Mouse (Mus musculus) layer of hippocampus, adult 6 months (tissue): ENCODE data around the gene Tspan31. TPM values are rescaled to one million over a fixed set of nuclear protein-coding genes. Genes with fewer than 3 reads are reported as not detected.

ENCODE experiments used
- long read RNA-seq, 2 experiments: library from polyadenylated mRNA; unstranded; transcript quantifications; one replicate each; pipeline ENCODE4 v2.0.0; 2019 to 2020
- polyA plus RNA-seq: library from polyadenylated mRNA; unstranded; fragments of <200 nt; fragmentation: Nextera tagmentation; gene quantifications from 2 replicates; pipeline ENCODE4 v1.2.3, GENCODE M21; 2021

The Tspan31 gene
- polyA plus RNA-seq = 50.4 and 58.3 TPM in 2 replicates
- long read RNA-seq, experiment 1, transcript Tspan31-201 (6 exons, 1,556 nt) = major isoform, 81 of 97 reads
- long read RNA-seq, experiment 1, partial matches to known transcripts = 4 of 97 reads
- long read RNA-seq, experiment 1, other reads (novel, unspliced or antisense) = 12 of 97 reads
- long read RNA-seq, experiment 2, transcript Tspan31-201 (6 exons, 1,556 nt) = major isoform, 315 of 369 reads
- long read RNA-seq, experiment 2, partial matches to known transcripts = 6 of 369 reads
- long read RNA-seq, experiment 2, other reads (novel, unspliced or antisense) = 47 of 369 reads

GRCm38 (mm10) chr10:127070190-127071121 lies at the start of gene Tspan31:
Gene Tspan31 (minus strand): TSS chr10:127070264.

GRCm38 (mm10) chr10:127075080-127075479 lies 5.0 kb upstream of the Tspan31 start, which contains the start of gene Agap2:
Gene Agap2 (plus strand): TSS chr10:127075284.

GRCm38 (mm10) chr10:127063239-127063872 lies 6.7 kb downstream of the Tspan31 start, which contains the start of gene Cdk4:
Gene Cdk4 (plus strand): TSS chr10:127063534.

GRCm38 (mm10) chr10:127059968-127060916 lies 9.8 kb downstream of the Tspan31 start, which contains the start of gene March9:
Gene March9 (minus strand): TSS chr10:127060184.

GRCm38 (mm10) chr10:127047954-127048353 lies 22.1 kb downstream of the Tspan31 start, which contains the start of gene Cyp27b1:
Gene Cyp27b1 (plus strand): TSS chr10:127048250.

GRCm38 (mm10) chr10:127041274-127041766 lies 28.7 kb downstream of the Tspan31 start, which contains the start of the genes Mettl1 and Eef1akmt3:
Gene Mettl1 (plus strand): TSS chr10:127041414.
Gene Eef1akmt3 (minus strand): TSS chr10:127041513.

GRCm38 (mm10) chr10:127030336-127031296 lies 39.4 kb downstream of the Tspan31 start, which contains the start of gene Tsfm:
Gene Tsfm (minus strand): TSS chr10:127030840.

Other genes with a start within 250 kb of the Tspan31 start
- gene Atp23, start 168.9 kb downstream of the Tspan31 start, polyA plus RNA-seq = 21.6 and 24.2 TPM in 2 replicates
- 11.9 and 12.5 TPM in 2 replicates for gene Ctdsp2, start 91.5 kb downstream of the Tspan31 start, polyA plus RNA-seq
- 0.04 and 0.10 TPM in 2 replicates for gene Avil, start 69.6 kb downstream of the Tspan31 start, polyA plus RNA-seq
- gene Tsfm, start 39.4 kb downstream of the Tspan31 start, polyA plus RNA-seq = 53.7 and 58.3 TPM in 2 replicates
- gene Mettl1, start 28.9 kb downstream of the Tspan31 start, polyA plus RNA-seq = 7.8 and 9.2 TPM in 2 replicates
- gene Eef1akmt3, start 28.8 kb downstream of the Tspan31 start, polyA plus RNA-seq = 0.08 and 0.13 TPM in 2 replicates
- not detected in 2 replicates for gene Cyp27b1, start 22.0 kb downstream of the Tspan31 start, polyA plus RNA-seq
- 1.5 and 1.8 TPM in 2 replicates for gene March9, start 10.1 kb downstream of the Tspan31 start, polyA plus RNA-seq
- 99.0 and 101 TPM in 2 replicates for gene Cdk4, start 6.7 kb downstream of the Tspan31 start, polyA plus RNA-seq
- gene Agap2, start 5.0 kb upstream of the Tspan31 start, polyA plus RNA-seq = 22.4 and 25.7 TPM in 2 replicates
- 24.9 and 33.0 TPM in 2 replicates for gene Os9, start 50.9 kb upstream of the Tspan31 start, polyA plus RNA-seq
- gene B4galnt1, start 95.0 kb upstream of the Tspan31 start, polyA plus RNA-seq = 86.3 and 104 TPM in 2 replicates
- gene Slc26a10, start 110.4 kb upstream of the Tspan31 start, polyA plus RNA-seq = 2.6 and 2.7 TPM in 2 replicates
- gene Arhgef25, start 119.8 kb upstream of the Tspan31 start, polyA plus RNA-seq = 33.4 and 33.7 TPM in 2 replicates
- 6.5 and 8.7 TPM in 2 replicates for gene Dtx3, start 125.5 kb upstream of the Tspan31 start, polyA plus RNA-seq
- gene Pip4k2c, start 141.3 kb upstream of the Tspan31 start, polyA plus RNA-seq = 76.9 and 80.5 TPM in 2 replicates
- 133 and 152 TPM in 2 replicates for gene Kif5a, start 193.1 kb upstream of the Tspan31 start, polyA plus RNA-seq
- gene Dctn2, start 196.1 kb upstream of the Tspan31 start, polyA plus RNA-seq = 237 and 276 TPM in 2 replicates
- 3.0 and 3.7 TPM in 2 replicates for gene Mbd6, start 218.8 kb upstream of the Tspan31 start, polyA plus RNA-seq
- gene Mars, start 241.5 kb upstream of the Tspan31 start, polyA plus RNA-seq = 49.6 and 52.6 TPM in 2 replicates